Mouse (Mus musculus): ENCODE results near the gene Prf1. TPM values are rescaled to one million over a fixed set of nuclear protein-coding genes. Genes with fewer than 3 reads are reported as not detected.
A peak's percentile ranks its signal among the peaks of the same experiment; 100 is the strongest.

Prf1 gene
- not detected for total RNA-seq (2021)

DNA sequence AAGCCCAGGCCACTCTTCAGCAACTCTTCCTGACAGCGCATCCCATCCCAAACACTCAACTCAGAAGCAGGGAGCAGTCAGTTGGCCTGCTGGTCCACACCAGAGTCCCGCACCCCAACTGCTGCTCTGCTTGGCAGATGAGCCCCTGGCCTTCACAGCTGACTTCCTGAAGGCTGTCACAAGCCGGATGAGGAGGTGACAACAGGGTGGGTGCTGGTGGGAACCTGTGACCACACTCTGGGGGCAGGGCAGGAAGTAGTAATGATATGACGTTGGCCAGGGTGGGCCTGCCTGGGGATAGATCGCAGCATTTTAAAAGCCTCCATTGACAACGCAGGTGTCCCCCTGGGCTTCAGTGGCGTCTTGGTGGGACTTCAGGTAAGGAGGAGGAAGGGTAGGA lies at the start of gene Prf1:
Gene Prf1 (plus strand): TSS at position 357 of the 400 bp plus-strand sequence.
- intact Hi-C loops (cut with DNase I): no loop called here
- DNase-seq (ENCODE audit: low spot score in 2 of 2): no peak

DNA sequence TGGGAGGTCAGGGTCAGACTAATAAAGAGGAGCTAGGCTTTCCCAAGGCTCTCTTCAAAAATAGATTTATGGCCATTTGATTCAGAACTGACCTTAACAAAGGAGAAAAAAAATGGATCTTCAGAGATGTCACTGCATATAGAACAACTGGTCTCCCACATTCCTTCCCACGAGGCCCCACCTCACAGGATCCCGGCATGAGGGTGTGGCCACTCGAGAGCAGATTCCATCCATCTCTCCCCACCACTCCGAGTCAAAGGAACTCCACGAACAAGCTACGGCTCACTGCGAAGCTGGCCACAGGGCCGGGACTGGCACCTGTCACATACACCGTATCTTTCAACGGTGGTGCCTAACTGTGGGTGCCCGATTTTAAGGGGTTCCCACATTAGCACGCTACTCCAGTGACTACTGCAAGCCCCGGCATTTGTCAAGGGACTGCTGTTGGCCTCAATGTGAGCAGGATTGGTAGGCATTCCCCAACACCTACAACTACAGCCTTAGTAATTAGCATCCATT lies 49.0 kb upstream of the Prf1 start:
- intact Hi-C loops (cut with DNase I): no loop called here
- no peak for DNase-seq (ENCODE audit: low spot score in 2 of 2)

DNA sequence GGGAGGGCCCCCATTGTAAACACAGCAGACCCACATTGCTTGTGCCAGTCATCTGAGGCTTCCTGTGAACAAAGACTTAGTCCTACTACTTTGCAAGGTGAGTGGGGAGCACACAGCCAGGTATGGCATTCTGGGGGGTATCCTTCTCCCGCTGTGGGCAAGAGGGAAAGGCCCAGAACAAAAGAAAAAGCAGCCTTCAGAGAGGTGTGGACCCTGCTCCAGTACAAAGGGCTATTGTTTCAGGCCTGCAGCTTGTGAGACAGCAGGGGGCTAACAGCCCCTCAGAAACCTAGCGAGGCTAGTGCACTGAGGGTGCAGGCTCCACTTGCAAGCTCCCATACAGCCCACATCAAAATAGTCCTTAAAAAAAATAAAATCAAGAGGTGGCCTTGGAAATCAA lies 47.7 kb upstream of the Prf1 start:
- intact Hi-C loops (cut with DNase I): no loop called here
- DNase-seq (ENCODE audit: low spot score in 2 of 2): no peak

DNA sequence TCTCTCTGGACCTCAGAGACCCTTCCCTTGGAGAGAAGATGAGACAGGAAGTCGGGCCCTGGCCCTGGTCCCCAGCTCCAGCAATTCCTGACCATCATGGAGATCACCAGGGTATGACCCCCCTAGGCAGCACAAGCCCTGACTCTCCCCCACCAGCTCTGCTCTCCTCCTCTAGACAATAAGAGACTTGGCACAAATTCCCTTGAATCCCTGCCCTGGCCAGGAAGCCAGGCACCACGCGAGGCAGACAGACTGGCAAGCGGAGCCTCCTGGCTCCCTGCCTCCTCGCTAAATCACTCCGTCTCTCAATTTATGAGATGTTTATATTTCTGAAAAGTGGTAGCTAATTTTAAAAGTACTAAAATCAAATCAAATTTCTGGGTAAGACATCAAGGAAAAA lies 42.9 kb upstream of the Prf1 start:
- intact Hi-C loops (cut with DNase I): no loop called here
- DNase-seq (ENCODE audit: low spot score in 2 of 2): peak in 1 of 2 experiments; percentile 34

DNA sequence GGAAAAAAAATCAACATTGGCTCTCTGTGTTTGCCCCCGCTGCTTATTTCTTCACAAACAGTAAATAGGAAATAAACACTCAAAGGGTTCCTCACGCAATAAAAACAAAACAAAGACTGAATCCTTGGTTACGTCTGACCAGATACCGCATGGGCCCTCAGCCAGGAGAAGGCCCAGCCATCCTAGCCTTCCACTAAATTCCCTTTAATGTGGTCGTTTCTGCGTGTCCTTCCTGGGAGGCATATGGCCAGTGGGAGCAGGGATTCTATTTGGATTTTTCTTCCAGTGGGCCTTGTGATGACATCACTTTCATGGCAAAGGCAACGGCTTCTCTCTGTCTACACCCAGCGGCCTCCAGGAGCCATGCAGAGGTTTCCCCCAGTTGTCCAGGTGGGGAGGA lies 42.4 kb upstream of the Prf1 start:
- intact Hi-C loops (cut with DNase I): no loop called here
- DNase-seq (ENCODE audit: low spot score in 2 of 2): no peak

DNA sequence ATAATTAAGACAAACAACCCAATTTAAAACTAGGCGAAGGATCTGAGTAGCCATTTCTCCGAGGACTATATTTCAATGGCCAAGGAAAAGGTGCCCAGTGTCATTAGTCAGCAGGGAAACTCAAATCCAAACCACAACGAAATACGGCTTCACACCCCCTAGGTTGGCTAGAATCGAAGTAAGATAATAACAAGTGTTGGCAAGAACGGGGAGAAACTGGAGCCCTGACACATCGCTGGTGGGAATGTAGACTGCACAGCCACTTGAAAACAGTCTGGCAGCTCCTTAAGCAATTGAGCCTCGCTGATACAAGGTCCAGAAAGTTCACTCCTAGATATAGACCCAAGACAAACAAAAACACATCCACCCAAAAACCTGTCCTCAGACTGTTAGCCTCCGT lies 41.0 kb upstream of the Prf1 start:
- intact Hi-C loops (cut with DNase I): no loop called here
- DNase-seq (ENCODE audit: low spot score in 2 of 2): no peak

DNA sequence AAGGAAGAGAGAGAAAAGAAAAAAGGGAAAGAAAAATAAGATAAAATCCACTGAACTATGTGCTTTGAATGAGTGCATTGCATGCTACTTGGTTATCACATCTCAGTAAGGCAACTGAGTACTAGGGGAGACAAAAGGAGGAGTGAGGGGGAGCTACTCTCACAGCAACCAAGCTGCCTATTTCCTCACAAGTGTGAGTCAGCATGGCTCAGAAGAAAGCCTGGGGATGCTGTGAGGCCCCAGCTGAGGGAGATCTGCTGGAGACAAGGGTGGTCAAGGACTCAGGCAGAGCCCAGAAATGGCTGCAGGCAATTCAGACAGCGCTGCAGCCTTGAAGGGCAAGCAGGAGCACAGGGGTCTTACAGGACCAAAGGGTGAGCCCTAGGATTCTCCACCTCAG lies 39.5 kb upstream of the Prf1 start:
- intact Hi-C loops (cut with DNase I): no loop called here
- DNase-seq (ENCODE audit: low spot score in 2 of 2): peak; percentile 31 to 83

DNA sequence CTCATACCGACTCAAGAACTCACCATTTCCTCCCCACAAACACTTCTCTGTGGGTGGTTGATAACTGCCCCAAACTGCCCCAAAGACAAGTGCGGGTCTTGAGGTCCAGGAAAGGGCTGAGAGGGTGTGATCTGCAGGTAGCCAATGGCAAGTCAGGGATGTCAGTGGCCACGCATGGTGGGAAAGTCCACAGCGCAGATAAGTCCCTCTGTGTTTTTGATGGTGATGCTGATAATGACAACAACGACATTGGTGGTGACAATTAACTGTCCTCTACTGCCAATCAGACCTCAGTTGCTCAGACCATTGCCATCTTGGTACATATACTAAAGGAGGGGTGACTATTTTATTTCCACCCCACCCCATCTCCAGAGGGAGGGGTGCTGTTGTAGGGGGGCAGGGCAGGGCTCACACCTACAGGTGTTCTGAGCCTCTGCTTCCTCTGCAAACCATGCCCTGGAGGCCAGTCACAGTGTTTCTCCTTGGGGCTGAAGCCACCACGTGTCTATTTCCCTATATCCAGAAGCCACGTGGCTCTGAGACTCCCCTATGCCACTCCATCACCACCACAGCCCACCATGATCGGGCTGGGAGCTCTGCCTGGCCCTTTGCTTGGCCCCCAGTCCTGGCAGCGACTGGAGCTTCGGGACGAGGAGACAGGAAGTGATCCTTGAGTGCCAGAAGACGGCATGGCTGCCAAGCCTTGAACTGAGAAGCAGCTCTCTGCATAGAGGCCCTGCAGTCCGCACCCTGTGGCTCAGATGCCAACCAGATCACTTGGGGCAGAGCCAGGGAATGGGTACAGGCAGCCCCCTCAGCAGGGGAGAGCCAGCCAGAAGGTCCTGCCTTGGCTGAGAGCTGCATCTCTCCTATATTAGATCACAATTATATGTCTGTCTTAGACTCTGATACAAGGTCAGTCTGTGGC lies 36.1 kb upstream of the Prf1 start:
- intact Hi-C loops (cut with DNase I): no loop called here
- DNase-seq (ENCODE audit: low spot score in 2 of 2): no peak

DNA sequence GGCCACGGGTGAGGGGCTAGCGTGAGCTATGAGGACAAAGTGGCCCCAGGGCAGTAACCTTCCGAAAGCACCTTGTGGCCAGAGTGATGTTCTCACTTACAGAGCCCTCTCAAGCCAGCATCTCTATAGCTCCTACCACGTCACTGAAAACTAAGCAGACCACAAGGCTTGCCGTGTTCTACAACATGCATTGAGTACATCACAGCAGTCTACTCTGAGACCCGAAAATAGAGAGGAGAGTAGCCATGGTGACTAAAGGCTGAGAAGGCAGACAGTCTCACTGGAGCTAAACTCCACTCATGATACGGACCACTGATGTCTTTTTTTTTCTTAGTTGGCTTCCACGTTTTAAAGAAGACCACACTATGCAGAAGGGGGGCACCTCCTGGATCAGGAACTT lies 34.0 kb upstream of the Prf1 start:
- intact Hi-C loops (cut with DNase I): no loop called here
- DNase-seq (ENCODE audit: low spot score in 2 of 2): no peak

DNA sequence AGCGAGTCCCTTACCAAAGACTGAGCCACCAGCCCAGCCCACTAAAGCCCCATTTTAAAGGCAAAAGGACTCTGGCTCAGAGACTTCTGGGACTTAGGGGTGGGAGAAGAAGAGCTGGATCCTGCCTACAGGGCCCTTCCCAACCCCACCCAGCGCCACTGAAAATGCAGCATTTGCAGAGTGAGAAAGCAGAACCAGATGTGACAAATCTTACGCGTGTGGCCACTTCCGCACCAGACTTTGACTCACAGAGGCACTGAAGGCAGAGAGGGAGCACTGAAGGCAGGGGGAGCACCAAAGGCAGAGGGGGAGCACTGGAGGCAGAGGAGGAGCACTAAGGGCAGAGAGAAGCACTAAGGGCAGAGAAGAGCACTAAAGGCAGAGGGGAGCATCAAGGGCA lies 30.3 kb upstream of the Prf1 start:
- no peak for DNase-seq (ENCODE audit: low spot score in 2 of 2)
- intact Hi-C loops (cut with DNase I): no loop called here

DNA sequence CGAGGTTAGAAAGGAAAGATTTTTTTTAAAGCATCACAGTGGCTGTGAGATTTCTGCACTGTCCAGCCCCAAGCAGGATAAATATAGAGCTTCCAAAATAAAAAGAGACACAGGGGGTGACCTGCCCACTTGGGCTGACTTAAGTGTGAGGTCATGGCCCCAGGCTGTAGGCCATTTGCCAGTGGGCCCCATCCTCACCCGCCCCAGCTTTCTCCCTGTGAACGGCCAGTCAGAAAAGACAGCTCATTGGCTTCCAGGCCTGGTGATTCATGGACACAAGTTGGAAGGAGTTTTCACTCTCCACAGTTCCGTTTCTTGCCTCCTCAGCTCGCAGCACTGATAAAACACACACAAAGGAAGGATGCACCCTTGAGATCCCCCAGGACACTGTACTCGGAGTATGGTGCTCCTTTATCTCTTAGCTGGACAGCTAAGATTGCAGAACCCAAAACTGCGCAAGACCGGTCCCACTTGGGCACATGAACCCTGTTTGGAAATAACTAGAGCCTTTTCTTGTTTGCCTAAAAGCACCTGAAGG lies 25.5 kb upstream of the Prf1 start:
- no peak for DNase-seq (ENCODE audit: low spot score in 2 of 2)
- intact Hi-C loops (cut with DNase I): no loop called here

DNA sequence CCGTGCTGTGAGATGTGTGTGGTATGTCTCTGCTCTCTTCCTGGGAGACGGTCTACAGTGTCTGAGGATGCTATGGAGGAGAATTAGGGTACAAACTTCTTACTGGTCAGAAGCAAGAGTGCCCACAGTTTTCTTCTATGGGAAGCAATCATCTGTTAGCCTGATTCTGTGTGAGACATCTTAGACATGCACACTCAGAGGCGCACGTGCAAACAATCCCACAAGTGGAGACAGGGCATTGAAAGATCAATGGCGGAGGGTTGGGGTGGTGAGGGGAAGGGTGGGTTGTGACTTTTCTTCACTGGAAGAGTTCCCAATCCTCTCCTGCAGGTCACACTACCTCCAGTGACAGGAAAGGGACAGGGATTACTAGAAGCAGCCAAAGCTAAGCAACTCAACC lies 25.0 kb upstream of the Prf1 start:
- intact Hi-C loops (cut with DNase I): no loop called here
- no peak for DNase-seq (ENCODE audit: low spot score in 2 of 2)

DNA sequence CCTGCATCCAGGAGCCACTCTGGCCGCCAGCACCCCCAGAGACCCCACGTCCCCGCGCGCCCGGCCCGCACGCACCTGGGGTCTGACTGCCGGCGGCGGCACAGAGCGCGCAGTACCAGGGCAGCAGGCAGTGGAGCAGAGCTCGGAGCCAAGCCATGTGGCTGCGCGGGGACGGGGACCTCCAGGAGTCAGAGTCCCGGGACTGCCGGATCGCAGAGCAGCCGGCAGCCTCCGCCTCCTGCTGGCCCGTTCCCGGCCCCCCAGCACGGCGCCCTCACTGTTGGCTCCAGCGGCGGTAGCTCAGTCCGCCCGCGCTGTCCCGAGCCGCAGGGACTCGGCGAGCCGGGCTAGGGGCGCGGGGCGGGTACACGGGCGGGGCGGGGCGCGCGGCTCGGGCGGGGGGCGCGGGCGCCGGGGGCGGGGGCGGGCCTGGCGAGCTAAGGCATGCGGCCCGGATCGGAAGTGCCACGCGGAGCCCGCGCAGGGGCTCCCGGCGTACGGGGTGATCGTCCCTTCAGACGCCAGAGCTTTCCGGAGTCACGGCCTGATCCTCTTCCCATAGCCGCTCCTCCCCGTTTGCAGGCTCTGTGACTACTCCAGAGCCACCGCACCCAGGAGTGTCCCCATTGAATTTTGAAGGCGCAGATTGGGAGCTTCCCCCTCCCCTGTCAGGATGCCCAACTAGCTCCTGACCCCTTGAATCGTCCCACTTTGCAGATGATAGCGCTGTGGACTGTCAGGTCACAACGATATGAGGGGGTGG lies 24.4 kb upstream of the Prf1 start, which contains the start of gene Adamts14:
Gene Adamts14 (minus strand): TSS at position 358 of the 763 bp plus-strand sequence.
- intact Hi-C loops (cut with DNase I): no loop called here
- DNase-seq (ENCODE audit: low spot score in 2 of 2): no peak

DNA sequence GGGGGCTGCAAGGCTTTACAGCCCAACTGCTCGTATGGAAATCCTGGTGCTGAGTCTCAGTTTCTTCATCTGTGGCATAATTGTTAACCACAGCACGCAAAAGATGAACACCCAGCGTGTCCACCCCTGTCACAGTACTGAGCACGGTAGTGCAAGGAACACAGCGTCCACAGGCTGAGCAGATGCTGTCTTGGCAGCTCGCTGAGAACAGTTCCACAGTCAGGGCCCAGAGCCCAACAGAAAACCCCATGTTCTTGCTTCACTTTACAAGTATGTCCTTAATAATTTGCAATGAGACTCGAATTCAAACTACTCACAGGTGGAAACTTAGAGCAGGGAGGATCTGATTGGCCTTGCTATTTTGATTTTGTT lies 23.8 kb upstream of the Prf1 start:
- no peak for DNase-seq (ENCODE audit: low spot score in 2 of 2)
- intact Hi-C loops (cut with DNase I): no loop called here

DNA sequence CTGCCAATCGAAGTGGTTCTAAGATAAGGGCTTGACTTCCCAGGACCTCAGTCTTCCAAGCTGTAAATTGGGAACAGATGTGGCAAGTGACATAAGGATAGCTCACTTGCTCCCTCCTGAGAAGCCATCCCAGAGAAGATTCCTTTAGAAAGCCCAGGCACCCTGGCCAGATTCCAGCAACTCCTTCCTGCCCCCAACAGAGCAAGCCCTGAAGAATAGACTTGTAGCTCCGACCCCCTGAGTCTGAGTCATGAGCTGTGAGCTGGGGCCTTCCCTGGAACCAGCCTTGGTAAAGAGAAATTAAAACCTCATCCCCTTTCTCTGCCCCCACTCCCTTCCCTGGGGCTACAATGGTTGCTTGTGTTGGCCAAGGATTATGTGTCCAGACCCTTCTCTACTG lies 23.1 kb upstream of the Prf1 start:
- DNase-seq (ENCODE audit: low spot score in 2 of 2): no peak
- intact Hi-C loops (cut with DNase I): no loop called here

DNA sequence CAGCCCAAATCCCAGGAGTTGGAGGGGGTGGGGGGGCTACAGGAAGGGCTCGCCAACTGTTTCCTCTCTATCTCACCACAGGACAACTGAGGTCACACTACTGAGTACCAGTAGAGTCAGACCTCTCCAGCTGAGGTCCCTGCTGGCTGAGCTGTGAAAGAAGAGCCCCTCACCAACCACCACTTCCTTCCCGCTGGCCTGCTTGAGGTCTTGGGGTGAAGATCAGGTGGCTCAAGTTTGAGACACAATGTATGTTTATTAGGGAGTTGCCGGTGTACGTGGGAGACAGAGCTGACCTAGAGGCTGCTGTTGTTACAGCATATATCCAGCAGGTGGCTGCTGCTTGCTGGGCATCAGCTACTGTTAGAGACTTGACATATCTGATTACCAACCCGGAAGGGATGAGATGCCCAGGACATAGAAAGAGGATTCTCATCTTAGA lies 21.9 kb upstream of the Prf1 start:
- intact Hi-C loops (cut with DNase I): loop anchor here (2.0 kb wide), 1 partner anchor 61 kb away; no protein-coding TSS in a partner anchor
- DNase-seq (ENCODE audit: low spot score in 2 of 2): peak in 1 of 2 experiments; percentile 17

DNA sequence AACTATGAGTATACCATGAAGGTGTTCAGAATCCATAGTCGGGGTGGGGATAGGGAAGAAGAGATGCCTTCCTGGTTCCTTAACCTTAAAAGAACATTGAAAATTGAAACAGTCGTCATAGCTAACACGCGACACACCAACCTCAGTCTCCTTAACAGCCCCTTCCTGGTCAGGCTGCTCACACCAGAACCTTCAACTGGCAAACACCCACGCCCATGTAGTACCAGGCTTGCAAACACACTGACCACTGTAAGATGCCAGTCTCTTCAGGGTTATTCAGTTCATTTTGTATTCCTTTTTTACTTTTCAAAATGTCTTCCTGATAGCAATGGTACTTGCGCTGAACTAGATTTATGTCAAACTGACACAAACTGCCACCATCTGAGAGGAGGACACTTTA lies 20.6 kb upstream of the Prf1 start:
- DNase-seq (ENCODE audit: low spot score in 2 of 2): no peak
- intact Hi-C loops (cut with DNase I): loop anchor here (2.0 kb wide), 1 partner anchor 60 kb away; no protein-coding TSS in a partner anchor

DNA sequence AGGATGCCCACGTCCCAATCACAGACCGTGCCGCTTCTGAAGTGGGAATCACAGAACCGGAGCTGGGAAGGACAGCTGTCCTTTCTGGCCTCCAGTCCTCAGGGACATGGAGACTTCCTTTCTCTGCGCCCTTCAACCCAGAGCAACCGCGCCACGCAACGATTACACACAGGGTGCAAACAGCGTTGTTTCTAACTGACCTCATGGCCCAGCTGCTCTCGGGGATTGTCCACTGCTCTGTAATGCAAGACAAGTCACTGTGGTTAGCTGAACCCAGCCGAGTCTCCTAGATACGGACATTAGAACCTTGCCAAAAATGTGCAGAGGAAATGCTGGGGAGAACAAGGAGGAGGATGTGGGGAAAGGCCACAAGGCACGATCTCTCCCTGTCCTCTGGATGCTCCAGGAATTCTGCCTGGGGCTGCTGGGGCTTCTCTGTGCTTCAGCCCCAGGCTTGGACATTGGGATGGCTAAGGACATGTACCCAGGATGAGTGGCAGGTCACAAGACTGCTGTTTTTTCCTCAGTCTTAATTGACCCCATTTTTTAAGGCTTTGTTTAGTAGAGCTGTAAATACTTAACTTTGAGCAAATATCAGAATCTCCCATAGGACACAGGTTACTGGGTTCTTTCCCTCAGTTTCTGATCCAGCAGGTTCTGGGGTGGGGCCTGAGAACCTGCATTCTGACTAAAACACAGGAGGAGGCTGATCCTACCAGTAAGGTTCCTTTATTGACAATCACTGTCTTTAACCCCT lies 19.5 kb upstream of the Prf1 start:
- intact Hi-C loops (cut with DNase I): loop anchor here (2.0 kb wide), 1 partner anchor 59 kb away; no protein-coding TSS in a partner anchor
- DNase-seq (ENCODE audit: low spot score in 2 of 2): no peak

DNA sequence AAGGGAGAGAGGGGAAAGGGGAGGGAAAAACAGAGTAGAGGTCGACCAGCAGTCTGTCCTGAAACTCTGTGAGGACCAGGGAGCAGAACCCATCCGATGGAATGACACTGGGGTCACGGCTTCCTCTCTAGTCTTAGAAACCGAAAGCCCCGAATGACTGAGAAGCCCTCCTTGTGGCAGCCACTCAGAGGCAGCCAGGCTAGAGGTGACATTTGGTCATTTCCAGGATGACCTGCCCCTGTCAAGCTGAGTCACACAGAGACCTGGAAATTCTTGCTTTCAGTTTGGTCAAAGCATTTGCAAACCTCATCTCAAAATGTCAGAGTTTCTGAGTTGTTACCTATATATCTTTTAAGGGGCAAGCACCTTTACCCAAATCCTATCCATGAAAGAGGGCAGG lies 16.5 kb upstream of the Prf1 start:
- no peak for DNase-seq (ENCODE audit: low spot score in 2 of 2)
- intact Hi-C loops (cut with DNase I): no loop called here

DNA sequence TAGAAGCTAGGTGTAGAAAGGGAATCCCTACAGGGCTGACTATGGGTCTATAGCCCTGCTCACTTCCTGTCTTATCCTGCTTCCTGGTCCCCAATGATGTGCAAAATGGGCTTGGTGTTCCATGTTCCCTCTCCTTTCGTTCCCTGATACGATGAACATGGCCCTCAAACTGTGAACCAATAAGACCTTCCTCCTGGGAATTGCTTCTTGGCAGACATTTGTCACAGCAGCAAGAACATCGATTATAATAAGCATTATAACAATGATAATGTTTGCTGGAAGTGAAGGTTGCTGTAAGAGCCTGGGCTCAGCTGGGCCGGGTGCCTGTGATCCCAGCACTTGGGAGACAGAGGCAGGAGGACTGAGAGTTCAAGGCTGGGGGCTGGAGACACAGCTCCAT lies 13.3 kb upstream of the Prf1 start:
- no peak for DNase-seq (ENCODE audit: low spot score in 2 of 2)
- intact Hi-C loops (cut with DNase I): no loop called here
